Mouse (Mus musculus): Measurements from ENCODE around the gene Chchd3.

Chchd3 gene

GRCm38 (mm10) chr6:32801776-32802175 lies 258.3 kb downstream of the Chchd3 start:
- no peak for DNase-seq (ENCODE audit: low spot score)

DNA sequence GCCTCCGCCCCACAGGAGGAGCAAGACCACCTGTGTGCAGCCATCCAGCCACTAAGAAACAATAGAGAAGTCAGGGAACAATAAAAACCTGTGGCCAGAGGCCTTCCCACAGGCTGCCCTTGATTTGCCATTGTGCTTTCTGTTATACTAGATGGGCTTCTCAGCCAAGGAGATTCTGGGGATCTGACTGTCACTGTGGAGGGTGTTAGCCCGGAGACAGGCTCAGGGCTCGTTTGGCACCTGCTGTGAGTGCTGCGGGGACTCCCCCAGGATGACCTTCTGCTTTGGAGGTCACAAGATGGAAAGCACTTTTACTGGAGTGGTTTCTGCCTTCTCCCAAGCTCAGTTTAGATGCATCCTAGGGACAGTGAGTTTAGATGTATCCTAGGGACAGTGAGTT lies 262.5 kb downstream of the Chchd3 start:
- no peak for DNase-seq (ENCODE audit: low spot score)

GRCm38 (mm10) chr6:32795653-32796500 lies 264.2 kb downstream of the Chchd3 start:
- DNase-seq (ENCODE audit: low spot score) = no peak

GRCm38 (mm10) chr6:32793575-32793974 lies 266.5 kb downstream of the Chchd3 start:
- no peak for DNase-seq (ENCODE audit: low spot score)

DNA sequence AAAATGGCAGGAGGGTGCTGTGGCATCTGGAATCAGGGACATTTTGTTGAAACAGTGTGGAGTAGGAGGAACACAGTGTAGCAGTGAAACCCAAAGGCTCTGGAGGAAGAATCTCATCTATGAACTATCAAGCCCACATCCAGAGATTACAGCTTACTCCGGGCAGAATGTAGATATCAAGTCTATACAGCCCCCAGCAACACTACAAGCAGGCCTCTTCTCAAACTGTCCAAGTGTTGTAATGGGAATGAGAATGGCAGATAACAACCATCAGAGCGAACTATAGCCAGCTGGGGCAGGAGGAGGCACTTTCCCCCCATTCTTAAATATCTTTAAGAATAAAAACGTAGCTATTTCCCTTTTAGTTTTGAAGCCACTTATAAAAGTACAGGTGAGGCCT lies 266.9 kb downstream of the Chchd3 start:
- DNase-seq (ENCODE audit: low spot score) = no peak

GRCm38 (mm10) chr6:32790487-32790886 lies 269.6 kb downstream of the Chchd3 start:
- no peak for DNase-seq (ENCODE audit: low spot score)

GRCm38 (mm10) chr6:32787399-32787798 lies 272.7 kb downstream of the Chchd3 start:
- no peak for DNase-seq (ENCODE audit: low spot score)

DNA sequence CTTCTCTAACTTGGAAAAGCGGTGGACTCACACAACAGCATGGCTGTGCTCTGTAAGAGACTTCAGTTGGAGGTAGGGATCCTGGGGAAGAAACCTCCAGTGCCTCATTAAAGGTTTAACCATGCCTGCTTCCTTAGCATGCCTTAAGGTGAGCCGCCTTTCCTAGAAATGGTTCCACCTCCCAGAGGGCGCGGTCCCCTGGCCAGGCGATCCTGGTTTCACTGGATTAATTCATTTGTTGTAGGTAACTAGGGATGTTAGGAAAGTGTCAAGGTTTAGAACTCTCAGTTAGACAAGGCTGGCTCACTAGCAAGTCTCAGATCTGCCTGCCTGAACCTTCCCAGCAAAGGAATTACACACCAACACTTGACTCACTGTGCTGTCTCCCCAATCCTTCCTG lies 273.9 kb downstream of the Chchd3 start:
- DNase-seq (ENCODE audit: low spot score) = no peak

DNA sequence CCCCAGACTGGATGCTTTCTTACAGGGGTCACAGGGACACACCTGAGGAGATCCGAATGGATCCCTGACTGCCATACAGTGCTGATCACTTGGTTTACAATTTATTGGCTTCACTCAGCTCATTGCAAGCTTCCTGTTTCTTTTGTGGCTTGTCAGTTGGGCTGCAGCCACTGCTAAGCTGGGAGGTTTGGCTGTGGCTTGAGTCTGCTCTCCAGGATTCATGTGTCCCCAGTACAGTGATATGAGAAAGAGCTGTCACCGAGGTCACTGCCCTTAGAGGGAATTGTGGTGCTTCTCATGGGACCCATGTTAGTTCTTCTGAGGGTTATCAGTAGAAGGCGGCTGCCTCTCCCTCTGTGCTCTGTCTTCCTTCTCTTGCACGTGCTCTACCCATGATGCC lies 277.0 kb downstream of the Chchd3 start:
- DNase-seq (ENCODE audit: low spot score) = no peak

DNA sequence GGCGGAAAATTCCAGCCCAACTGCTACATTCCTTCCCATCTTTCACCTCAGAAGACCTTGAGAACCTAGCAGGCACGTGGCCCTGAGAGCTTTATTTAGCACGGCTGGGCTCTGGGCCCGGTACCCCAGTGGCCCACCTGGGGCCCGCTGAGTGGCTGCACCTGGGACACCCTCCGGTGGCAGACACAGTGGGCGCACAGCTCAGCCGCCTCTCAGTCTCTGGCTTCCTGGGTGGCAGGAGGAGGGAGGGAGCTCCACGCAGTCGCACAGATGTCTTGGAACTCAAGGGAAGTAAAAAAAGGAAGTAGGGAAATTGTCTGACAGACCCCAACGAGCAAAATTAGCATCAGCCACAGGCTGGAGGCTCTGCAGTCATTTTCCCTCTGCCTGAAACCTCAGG lies 279.5 kb downstream of the Chchd3 start:
- DNase-seq (ENCODE audit: low spot score) = peak; percentile 21

DNA sequence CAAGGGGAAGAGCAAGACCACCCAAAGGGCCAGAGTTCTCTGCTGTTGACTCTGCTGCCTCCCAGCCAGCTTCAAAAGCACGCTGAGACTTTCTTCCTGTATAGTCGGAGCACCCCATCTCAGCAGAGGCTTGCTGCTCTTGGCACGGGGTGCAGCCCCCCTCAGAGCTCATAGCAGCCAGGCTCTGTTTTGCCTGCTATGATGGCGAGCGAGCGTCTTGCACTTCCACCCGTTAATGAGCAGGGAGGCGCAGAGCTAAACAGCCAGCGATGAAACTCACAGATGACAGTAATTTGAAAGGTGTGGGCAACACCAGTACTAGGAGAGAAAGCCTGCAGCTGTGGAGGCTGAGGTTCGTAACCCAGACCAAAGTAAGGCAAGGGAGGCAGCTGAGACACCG lies 283.7 kb downstream of the Chchd3 start:
- DNase-seq (ENCODE audit: low spot score) = no peak

- DNase-seq (ENCODE audit: low spot score) = no peak
Measured at GRCm38 (mm10) chr6:32754524-32754923, 305.5 kb downstream of the Chchd3 start.

- no peak for DNase-seq (ENCODE audit: low spot score)
Measured at GRCm38 (mm10) chr6:32749821-32750220, 310.2 kb downstream of the Chchd3 start.

DNA sequence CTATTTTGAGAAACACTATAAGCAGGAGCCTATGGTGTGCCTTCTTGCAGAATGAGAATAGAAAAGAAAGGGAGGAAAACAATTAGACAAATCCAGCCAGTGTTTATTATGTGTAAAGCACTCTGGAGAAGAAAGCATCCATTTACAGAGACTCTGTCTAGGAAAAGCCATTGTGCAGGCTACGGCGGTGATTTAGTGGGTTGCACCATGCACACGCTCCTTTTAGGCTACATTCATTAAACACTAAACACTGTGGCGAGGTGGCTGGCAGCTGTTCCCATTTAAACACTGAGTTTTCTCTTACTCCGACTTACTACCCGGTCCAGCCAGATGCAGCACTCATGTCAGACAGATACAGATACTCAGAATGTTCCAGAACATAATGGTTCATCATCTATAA lies 311.3 kb downstream of the Chchd3 start:
- no peak for DNase-seq (ENCODE audit: low spot score)

GRCm38 (mm10) chr6:32747333-32747732 lies 312.7 kb downstream of the Chchd3 start:
- DNase-seq (ENCODE audit: low spot score) = no peak
